Mouse (Mus musculus) common myeloid progenitor, adult 5-6 weeks (primary cell): ENCODE measurements at regions not wholly inside any gene's neighbourhood (a gene's known extent, or its start where the extent isn't known, plus 50 kb on each side); places are given as distances from the start of the nearest gene placed in this dataset.

Source experiments
- ATAC-seq: replicated peaks from 2 replicates; pipeline ENCODE4 v1.8.0; 2016; ENCODE audit warnings: low read depth, mild to moderate bottlenecking, moderate TSS enrichment, inconsistent platforms; ENCODE audit not compliant: poor library complexity, severe bottlenecking

GRCm38 (mm10) chr8:67143479-67143878 is 283.5 kb downstream of the Naf1 start:
- ATAC-seq = no peak

GRCm38 (mm10) chr8:67181741-67182140 is 321.7 kb downstream of the Naf1 start:
- ATAC-seq = no peak

GRCm38 (mm10) chr8:67199213-67199612 is 324.4 kb upstream of the Nat3 start:
- no peak for ATAC-seq

GRCm38 (mm10) chr8:67206064-67206463 is 317.6 kb upstream of the Nat3 start:
- ATAC-seq = no peak

- ATAC-seq = no peak
These were observed 291.5 kb upstream of the Nat3 start for GRCm38 (mm10) chr8:67231921-67232701.

- ATAC-seq = no peak
These were observed 284.7 kb upstream of the Nat3 start for GRCm38 (mm10) chr8:67238934-67239333.

- ATAC-seq = no peak
These were observed 244.9 kb upstream of the Nat3 start for GRCm38 (mm10) chr8:67278759-67279158.

- no peak for ATAC-seq
These were observed 244.2 kb upstream of the Nat3 start for GRCm38 (mm10) chr8:67279449-67279848.

- ATAC-seq = no peak
These were observed 213.2 kb upstream of the Nat3 start for GRCm38 (mm10) chr8:67310494-67310893.

- no peak for ATAC-seq
These were observed 206.3 kb upstream of the Nat3 start for GRCm38 (mm10) chr8:67317371-67317770.

- no peak for ATAC-seq
These were observed 205.0 kb upstream of the Nat3 start for GRCm38 (mm10) chr8:67318675-67319074.

- ATAC-seq = no peak
These were observed 203.1 kb upstream of the Nat3 start for GRCm38 (mm10) chr8:67320535-67320934.

- no peak for ATAC-seq
These were observed 195.2 kb upstream of the Nat3 start for GRCm38 (mm10) chr8:67328439-67328838.

GRCm38 (mm10) chr8:67377061-67377460 is 146.6 kb upstream of the Nat3 start:
- no peak for ATAC-seq

- ATAC-seq = peak; percentile 68
These were observed 117.7 kb upstream of the Nat3 start for GRCm38 (mm10) chr8:67405947-67406346.

- ATAC-seq = no peak
These were observed 108.8 kb upstream of the Nat3 start for GRCm38 (mm10) chr8:67414826-67415225.

- no peak for ATAC-seq
These were observed 101.1 kb upstream of the Nat3 start for GRCm38 (mm10) chr8:67422521-67422920.
